Mouse (Mus musculus): ENCODE measurements around the gene Itga10.
"Not testable (repeated sequence)": the region's sequence is repeated elsewhere in the genome, so short reads cannot be mapped to it uniquely, and the experiment has no call there.

Gene Itga10

GRCm38 (mm10) chr3:96634928-96635879, 10.2 kb upstream of the Itga10 start, which contains the start of the genes Pex11b and Gm42957:
Gene Pex11b, plus strand, starts transcription at chr3:96635376.
Gene Gm42957, plus strand, starts transcription at chr3:96635474.
- DNase-seq (ENCODE audit: low read depth, low spot score): peak; percentile 72

- no peak for DNase-seq (ENCODE audit: low read depth, low spot score)
These were observed 9.5 kb upstream of the Itga10 start for GRCm38 (mm10) chr3:96635906-96636305.

DNA sequence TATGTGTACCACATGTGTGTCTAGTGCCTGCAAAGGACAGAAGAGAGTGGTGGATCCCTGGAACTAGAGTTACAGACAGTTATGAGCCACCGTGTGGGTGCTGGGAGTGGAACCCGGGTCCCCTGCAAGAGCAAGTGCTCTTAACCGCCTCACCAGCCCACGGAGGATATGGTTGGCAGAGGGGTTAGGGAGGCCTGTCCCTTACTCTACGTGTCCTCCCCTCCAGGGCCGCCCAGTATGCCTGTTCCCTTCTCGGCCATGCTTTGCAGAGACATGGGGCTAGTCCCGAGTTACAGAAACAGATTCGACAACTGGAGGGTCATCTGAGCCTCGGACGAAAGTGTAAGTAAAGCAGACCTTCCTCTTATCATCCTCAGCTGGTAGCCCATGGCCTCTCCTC, 8.9 kb upstream of the Itga10 start:
- DNase-seq (ENCODE audit: low read depth, low spot score): no peak

DNA sequence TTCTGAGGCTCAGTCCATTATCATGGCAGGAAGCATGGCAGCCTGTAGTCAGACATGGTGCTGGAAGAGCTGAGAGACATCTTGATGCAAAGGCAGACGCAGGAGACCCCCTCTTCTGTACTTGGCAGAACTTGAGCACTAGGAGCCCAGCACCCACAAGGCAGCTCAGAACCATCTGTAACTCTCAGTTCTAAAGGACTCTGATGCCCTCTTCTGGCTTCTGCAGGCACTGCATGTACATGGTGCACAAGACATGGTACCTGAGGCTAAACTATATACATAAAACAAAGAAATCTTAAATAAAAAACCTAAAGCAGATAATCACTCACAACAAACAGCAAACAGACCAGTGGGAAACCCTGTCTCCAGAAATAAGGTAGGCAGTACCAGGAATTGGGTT, 6.2 kb upstream of the Itga10 start:
- DNase-seq (ENCODE audit: low read depth, low spot score): peak; percentile 25

DNA sequence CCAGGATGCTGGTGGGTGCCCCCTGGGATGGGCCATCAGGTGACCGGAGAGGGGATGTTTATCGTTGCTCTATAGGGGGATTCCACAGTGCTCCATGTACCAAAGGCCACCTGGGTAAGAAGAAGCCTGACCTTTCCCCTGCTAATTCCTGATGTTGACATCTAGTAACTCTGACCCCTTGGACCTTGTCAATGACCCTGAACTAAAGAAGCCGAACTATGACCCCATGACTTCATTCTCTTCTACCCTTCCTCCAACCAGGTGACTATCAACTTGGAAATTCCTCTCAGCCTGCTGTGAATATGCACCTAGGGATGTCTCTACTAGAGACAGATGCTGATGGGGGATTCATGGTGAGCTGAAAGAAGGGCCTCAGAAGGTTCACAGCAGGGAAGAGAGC, 2.0 kb downstream of the Itga10 start:
- DNase-seq (ENCODE audit: low read depth, low spot score): no peak

DNA sequence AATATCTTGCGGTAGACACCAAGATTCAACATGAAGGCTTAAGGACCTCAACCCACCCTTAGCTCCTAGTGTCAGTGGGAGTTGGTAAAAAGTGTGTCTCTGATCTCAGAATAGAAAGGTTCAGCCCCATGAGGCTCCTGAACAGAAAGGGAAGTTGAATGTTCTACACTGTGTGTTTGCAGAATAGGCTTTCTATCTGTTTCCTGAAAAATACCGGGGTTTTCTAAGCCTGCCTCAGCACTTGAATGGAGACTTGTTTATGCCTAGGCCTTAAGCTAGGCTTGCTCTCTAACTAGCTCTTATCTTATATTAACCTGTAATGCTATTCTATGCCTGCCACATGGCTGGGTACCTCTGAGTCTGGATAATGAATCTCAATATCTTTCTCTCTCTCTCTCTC, 15.5 kb downstream of the Itga10 start:
- no peak for DNase-seq (ENCODE audit: low read depth, low spot score)

GRCm38 (mm10) chr3:96662731-96663316, 17.4 kb downstream of the Itga10 start:
- DNase-seq (ENCODE audit: low read depth, low spot score): no peak

- DNase-seq (ENCODE audit: low read depth, low spot score): peak; percentile 65
These were observed 18.3 kb downstream of the Itga10 start for GRCm38 (mm10) chr3:96663432-96664239.

- not testable (repeated sequence) for DNase-seq (ENCODE audit: low read depth, low spot score)
These were observed 20.5 kb downstream of the Itga10 start for GRCm38 (mm10) chr3:96665732-96666363.

DNA sequence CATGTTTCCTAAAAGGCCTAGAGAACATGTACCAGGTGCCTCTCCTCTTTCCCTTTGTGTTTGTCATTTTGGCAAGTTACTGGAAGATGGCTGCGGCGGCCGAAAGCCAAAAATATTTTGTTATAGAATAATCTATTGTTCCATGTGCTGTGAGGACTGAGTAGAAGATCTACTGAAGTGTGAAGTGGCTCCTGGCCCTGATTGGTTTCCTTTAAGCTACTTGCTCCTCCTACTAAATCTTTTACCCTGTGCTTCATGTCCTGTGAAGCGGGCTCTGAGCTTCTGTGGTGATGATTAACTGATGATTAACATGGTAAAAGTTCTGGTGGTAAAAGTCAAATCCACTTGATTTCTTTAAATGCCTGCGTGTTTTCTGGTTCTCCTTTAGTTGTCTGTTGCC, 21.5 kb downstream of the Itga10 start:
- DNase-seq (ENCODE audit: low read depth, low spot score): no peak

DNA sequence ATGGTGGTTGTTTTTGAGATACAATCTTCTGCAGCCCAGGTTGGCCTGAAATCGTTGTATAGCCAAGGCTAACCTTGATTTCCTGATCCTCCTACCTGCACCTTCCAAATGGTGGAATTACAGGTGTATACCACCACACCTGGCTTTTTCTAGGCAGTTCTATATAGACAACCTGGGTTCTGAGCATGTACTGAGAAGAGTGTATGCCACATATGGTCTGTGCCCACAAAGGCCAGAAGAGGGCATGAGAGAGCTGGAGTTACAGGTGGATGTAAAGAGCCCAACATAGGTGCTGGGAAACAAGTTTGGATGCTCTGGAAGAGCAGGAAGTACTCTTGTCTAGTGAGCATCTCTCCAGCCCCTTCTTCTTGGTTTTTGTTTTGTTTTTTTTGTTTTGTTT, 21.9 kb downstream of the Itga10 start:
- DNase-seq (ENCODE audit: low read depth, low spot score): peak; percentile 24

DNA sequence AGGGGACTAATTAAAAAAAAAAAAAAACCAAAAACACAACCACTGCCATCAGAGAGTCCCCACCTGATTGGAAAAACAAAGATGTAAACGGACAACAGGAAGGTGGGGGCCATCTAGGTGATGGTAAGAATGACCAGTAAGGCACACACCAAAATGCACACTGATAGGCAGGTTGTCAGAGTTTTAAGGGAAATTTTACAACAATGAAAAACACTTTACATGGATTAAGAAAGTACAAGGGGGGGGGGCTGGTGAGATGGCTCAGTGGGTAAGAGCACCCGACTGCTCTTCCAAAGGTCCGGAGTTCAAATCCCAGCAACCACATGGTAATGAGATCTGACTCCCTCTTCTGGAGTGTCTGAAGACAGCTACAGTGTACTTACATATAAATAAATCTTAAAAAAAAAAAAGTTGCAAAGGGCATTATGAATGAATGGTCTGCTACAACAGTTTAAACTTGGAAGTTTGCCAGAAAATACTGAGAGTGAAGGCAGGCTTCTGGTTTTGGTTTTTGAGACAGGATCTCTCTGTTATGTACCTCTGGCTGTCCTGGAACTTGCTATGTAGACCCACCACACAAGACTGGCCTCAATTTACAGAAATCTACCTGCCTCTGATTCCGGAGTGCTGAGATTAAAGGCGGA, 23.2 kb downstream of the Itga10 start:
- no peak for DNase-seq (ENCODE audit: low read depth, low spot score)

DNA sequence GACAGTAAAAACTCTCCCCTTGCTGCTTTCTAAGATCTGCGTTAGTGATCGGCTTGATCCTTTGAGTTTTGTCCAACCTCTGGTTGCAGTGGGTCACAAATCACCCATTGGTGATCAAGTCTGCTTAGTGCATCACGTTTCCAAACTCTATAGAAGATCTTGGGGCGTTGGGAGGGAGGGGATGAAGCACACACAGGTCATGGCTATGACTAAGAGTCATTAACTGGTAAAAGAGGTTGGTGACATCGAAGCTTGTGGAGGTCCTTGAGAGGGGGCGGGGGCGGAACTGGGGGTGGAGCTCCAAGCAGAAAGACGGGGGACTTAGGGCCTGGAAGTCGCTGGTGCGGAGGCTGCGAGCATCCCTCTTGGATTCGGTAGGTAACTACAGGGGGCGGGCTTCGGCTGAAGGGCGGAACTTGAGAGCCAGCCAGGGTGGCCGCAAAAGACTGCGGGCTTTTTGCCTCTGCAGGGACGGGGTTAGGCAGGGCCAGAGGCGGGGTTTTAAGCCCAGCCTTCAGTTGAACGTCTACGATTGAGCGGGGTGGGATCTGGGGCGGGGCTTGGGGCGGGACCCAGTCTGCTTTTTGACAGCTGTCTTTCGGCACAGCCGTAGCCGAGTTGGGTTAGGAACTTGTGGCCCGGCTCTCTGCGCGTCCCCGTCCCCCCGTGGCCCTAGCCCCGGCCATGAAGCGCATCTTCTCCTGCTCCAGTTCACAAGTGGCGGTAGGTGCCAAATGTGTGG, 24.5 kb downstream of the Itga10 start, which contains the start of gene Ankrd35:
Ankrd35 (plus strand) TSS at position 405 of the 742 bp plus-strand sequence.
- peak; percentile 42 for DNase-seq (ENCODE audit: low read depth, low spot score)

DNA sequence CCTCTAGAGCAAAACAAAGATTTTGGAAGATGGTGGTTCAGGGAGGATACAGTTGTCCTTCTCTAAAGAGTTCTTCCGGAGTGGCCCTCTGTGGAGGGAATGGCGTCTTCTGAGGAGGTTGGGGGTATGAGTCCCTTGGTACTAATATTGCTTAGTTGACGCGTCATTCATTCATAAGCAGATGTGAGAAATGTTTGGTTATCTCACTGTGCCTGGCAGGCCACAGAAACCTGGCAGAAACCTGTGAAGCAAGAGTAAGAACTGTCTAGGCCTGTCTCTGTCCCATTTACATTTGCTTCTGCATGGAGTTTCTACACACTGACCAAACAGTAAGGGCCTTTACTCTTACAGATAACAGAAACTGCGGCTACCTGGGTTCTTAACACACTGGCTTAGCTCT, 26.1 kb downstream of the Itga10 start:
- no peak for DNase-seq (ENCODE audit: low read depth, low spot score)

DNA sequence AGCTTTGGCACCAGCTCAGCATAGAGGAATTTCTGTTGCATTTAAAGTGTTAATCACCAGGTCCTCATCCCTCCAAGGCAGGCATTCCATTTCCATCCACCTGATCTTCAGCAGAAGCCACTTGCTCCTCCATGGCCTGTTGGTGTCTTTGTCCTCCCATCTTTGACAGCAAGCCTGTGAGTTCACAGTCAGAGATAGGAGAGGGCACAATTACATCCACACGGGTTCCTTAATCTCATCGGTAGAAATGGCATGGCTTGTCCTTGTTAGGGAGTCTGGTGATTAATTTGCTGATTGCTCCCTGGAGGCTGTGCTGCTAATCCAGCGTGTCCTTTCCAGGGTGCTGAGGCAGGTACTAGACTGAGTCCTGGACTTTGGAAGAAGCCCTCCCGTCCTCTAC, 28.1 kb downstream of the Itga10 start:
- DNase-seq (ENCODE audit: low read depth, low spot score): no peak

GRCm38 (mm10) chr3:96674442-96674841, 29.1 kb downstream of the Itga10 start:
- DNase-seq (ENCODE audit: low read depth, low spot score): no peak

- no peak for DNase-seq (ENCODE audit: low read depth, low spot score)
These were observed 29.8 kb downstream of the Itga10 start for GRCm38 (mm10) chr3:96675171-96675570.

DNA sequence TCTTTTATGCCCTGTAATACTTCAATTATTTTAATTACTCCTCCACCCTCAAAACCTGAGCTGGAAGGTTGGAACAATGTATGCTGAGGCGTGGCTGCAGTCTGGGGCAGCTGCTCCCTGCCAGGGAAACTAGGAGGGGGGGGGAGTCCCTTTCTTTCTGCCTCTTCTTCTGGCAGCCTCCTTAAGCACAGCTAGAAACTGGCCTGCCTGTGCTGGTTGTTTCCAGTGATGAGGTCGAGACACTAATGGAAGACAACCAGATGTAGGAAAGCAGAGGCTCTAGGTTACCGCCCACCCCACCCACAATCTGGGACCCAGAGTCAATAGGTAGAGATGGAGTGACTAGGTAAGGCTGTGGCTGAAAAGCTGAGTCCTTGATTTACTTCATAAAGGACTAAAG, 30.3 kb downstream of the Itga10 start:
- no peak for DNase-seq (ENCODE audit: low read depth, low spot score)

DNA sequence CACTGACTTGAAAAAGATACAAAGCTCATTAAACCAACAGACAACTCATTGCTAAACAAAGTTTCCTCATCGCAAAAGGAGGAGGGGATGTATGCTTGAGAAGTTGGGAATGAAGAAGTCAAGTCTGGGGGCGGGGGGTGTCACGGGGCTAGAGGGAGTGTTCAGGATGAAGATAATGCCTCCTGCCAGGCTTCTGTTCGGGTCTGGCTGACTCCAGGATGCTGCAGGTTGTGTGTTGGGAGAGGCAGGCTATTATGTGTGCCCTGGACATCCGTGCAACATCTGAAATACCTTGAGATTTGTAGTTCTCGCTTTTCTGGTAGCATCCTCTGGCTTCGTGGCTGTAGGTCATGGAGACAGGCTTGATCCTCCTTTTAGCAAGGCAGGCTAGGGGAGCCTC, 33.1 kb downstream of the Itga10 start:
- DNase-seq (ENCODE audit: low read depth, low spot score): no peak

DNA sequence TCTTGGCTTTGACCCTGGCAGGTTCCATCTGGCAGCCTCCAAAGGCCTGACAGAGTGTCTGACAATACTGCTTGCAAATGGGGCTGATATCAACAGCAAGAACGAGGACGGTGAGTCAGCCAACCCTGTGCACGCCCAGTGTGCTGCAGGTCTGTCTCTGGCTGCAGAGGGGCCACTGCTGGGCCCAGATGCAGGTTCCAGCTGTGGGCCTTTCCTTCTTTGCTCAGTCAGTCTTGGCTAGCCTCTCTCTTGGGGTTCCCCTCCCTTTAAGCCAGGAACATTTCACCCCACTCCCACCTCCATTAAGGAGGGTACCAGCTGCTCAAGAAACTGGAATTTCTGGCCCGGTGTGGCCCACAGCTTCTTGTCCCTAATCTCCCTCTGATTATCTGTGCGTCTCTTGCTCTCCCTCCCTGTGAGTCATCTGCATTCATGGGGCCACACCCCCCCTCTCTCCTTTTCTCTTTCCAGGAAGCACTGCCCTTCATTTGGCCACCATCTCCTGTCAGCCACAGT, 33.8 kb downstream of the Itga10 start:
- DNase-seq (ENCODE audit: low read depth, low spot score): no peak

All from retina, postnatal 7 days (tissue).